Mouse (Mus musculus) limb, embryonic 12.5 days (tissue): ENCODE measurements at regions not wholly inside any gene's neighbourhood (a gene's known extent, or its start where the extent isn't known, plus 50 kb on each side); places are given as distances from the start of the nearest gene placed in this dataset.

ENCODE experiments used
- ATAC-seq: fragments of 200-750 bp; cut with Nextera tagmentation; 2 replicates; pipeline ENCODE4 v1.8.0; 2017; ENCODE audit warnings: low read depth, moderate TSS enrichment; ENCODE audit not compliant: insufficient number of reproducible peaks, insufficient read depth, low FRiP score, low TSS enrichment
- H3K27ac ChIP-seq: fragments of 300-500 bp; sonication (generic); 2 replicates; pipeline ENCODE4 v1.5.1; 2016; ENCODE audit warnings: mild to moderate bottlenecking, moderate library complexity
- H3K27me3 ChIP-seq: fragments of 300-500 bp; sonication (generic); 2 replicates; pipeline ENCODE4 v1.6.1; 2016; ENCODE audit warnings: mild to moderate bottlenecking, moderate library complexity
- H3K36me3 ChIP-seq: fragments of 300-500 bp; sonication (generic); 2 replicates; pipeline ENCODE4 v1.6.1; 2016; ENCODE audit warnings: mild to moderate bottlenecking, moderate library complexity
- H3K4me1 ChIP-seq: fragments of 300-500 bp; sonication (generic); replicated peaks from 2 replicates; pipeline ENCODE4 v1.6.1; 2016
- H3K4me2 ChIP-seq: fragments of 300-500 bp; sonication (generic); 2 replicates; pipeline ENCODE4 v1.6.1; 2016; ENCODE audit warnings: mild to moderate bottlenecking, moderate library complexity
- H3K4me3 ChIP-seq: fragments of 300-500 bp; sonication (generic); replicated peaks from 2 replicates; pipeline ENCODE4 v1.5.1; 2016; ENCODE audit warnings: mild to moderate bottlenecking
- H3K9ac ChIP-seq: fragments of 300-500 bp; sonication (generic); replicated peaks from 2 replicates; pipeline ENCODE4 v1.6.1; 2016; ENCODE audit warnings: mild to moderate bottlenecking, moderate library complexity
- H3K9me3 ChIP-seq: fragments of 300-500 bp; sonication (generic); 2 replicates; pipeline ENCODE4 v1.6.1; 2016; ENCODE audit warnings: mild to moderate bottlenecking, moderate library complexity
- WGBS: fragments of 180-500 bp; shearing (Covaris S2); methylation state at CpG from one replicate; pipeline ENCODE4 v1.1.7; 2016; 5-methylcytosine and 5-hydroxymethylcytosine counted together

DNA sequence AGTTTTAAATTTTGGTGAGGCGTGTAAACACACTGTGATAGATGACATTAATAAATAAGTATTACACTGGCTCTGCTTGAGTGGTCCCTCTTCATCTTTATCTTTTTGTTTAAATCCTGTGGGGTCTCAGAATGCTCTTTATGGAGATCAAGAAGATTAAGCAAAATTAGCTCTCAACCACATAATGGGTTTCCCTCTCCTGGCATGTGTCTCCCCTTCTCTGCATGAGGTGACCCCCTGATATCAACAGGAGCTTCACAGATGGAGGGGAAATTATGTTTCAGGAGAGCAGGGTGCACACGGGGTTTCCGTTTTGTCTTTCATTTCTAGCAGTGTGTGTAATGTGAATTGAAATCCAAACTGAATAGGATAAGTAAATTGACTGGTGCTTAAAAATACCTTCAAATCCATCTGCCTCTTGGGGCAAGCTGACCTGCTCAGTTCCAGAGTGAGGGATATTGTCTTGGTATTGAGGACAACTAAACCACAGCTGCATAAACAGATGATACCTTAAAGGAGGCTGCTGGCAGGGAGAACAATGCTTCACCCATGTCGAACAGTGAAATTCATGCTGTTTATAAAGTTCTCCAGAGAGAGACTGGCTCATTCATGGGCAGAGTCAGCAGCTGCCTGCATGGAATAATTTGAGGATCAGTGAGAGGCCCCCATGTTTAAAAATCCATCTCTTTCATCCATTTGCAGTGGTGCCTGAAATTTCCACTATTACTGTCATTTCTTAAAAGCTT is 518.3 kb upstream of the Nr2f1 start:
- WGBS, result 82% methylated on average over 4 of the region's 4 CpGs
- H3K27ac ChIP-seq, result no peak overlapping the region
- no peaks in the 10 kb centered on the region for H3K4me1 ChIP-seq
- H3K27me3 ChIP-seq, result no peaks in the 10 kb centered on the region
- H3K4me2 ChIP-seq, result no peak overlapping the region
- no peak overlapping the region for H3K9ac ChIP-seq
- no peaks in the 10 kb centered on the region for H3K9me3 ChIP-seq
- no peak overlapping the region for H3K4me3 ChIP-seq
- H3K36me3 ChIP-seq, result no peaks in the 10 kb centered on the region
- no peak for ATAC-seq

DNA sequence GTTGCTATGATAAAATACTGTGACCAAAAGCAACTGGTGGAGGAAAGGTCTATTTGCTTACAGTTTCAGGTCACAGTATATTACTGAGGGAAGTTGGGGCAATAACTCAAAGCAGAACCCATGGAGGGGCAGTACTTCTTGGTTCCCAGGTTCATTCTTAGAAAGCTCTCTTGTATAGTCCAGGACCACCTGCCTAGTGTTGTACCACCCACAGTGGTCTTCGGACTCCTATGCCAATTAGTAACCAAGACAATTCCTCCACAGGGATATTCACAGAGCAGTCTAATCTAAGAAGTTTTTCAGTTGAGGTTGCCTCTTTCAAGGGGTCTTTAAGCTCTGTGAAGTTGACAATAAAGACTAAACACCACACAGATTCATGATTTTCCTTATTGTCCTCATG is 517.6 kb upstream of the Nr2f1 start:
- 83% methylated on average over 1 of the region's 1 CpGs for WGBS

DNA sequence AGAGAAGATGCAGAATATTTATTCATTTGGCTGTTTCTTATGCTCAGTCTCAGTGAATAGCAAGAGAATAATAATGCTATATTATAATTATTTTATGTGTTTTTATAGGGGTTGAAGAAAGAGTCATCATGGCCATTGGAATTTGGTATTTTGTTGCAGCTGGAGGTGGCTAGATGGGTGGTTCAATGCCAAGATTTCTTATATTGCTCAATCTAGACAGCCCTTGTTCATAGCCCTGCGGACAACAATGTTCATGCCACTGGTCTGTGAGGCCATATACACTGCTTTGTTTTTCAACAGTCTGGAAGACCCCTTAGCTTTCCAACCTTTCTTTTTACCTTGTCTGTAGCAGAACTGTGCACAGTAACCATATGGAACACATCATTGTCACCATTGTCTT is 505.1 kb upstream of the Nr2f1 start:
- ATAC-seq, result no peak
- 81% methylated on average over 1 of the region's 1 CpGs for WGBS
- H3K4me1 ChIP-seq, result no peaks in the 10 kb centered on the region
- no peak overlapping the region for H3K4me3 ChIP-seq
- H3K9me3 ChIP-seq, result no peaks in the 10 kb centered on the region
- H3K27ac ChIP-seq, result no peak overlapping the region
- no peaks in the 10 kb centered on the region for H3K36me3 ChIP-seq
- H3K27me3 ChIP-seq, result no peaks in the 10 kb centered on the region
- H3K9ac ChIP-seq, result no peak overlapping the region
- H3K4me2 ChIP-seq, result no peak overlapping the region

More for the DNA sequence above, 517.6 kb upstream of the Nr2f1 start:
- no peak for ATAC-seq
- Histone ChIP-seq H3K9ac (no peak overlapping the region), H3K4me3 (no peak overlapping the region), H3K27ac (no peak overlapping the region), H3K27me3 (no peaks in the 10 kb centered on the region), H3K36me3 (no peaks in the 10 kb centered on the region), H3K4me2 (no peak overlapping the region), H3K9me3 (no peaks in the 10 kb centered on the region), H3K4me1 (no peaks in the 10 kb centered on the region)

DNA sequence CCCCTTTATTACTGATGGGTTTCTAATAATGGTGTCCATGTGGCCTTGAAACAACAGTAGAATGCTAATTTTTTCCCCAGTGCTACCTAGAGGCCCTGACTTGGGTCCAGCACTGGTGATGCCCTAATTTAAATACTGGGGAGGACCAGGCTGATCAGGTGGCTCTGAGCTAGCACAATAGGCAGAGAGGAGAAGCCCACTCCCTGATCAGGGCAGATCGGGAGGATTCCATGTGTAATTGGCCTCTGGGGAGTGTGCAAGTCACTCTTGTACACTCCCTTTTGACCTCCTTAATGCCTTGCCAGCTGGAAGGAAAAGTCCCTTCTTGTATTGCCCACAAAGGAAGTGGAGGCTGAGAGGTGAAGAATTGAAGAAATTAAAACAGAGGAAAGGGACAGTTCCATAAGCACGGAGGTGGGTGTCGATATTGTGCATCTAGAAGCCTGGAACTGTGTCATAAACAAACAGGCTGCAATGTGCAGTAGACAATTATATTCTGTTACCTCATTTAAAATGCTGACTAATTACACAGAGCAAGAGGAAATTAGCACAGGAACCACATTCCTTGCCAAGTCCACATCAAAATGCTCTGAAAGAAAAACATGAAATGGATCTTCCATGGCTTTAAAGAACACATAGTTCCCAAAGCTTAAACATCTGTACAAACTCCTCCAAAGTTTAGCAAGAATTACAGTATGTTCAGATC is 498.4 kb upstream of the Nr2f1 start:
- 67% methylated on average over 3 of the region's 3 CpGs for WGBS
- ATAC-seq, result no peak

DNA sequence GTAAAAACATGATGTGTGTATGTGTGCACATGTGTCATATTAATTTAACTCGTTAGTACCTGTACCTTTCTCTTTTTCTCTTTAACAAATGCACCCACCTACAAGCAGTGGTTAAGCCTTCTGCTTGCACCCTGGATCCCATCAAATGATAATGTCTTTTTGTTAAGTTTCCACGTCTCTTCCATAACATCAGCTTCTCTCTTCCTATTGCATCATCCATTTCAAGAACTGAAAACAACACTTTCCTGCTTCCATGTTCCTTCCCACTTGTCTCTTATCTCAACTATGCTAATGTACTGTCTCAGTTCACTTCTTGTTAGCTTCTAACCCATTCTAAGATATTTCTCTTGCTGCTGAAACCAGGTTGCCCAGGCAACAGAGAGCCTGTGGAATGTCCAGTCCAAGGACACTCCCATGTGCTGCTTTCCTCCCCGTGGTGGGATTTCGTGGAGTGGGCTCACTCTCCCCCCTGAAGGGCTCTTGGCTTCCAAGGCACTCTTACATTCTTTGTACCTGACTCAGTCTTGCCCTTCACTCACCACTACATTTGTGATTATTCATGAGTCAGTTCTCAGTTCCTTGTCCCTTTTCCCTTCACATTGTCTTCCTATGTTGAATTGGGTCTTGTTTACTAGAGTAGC is 479.8 kb upstream of the Nr2f1 start:
- Histone ChIP-seq H3K36me3 (no peaks in the 10 kb centered on the region), H3K9me3 (no peaks in the 10 kb centered on the region), H3K4me3 (no peak overlapping the region), H3K9ac (no peak overlapping the region), H3K27ac (no peak overlapping the region), H3K4me2 (no peak overlapping the region), H3K4me1 (no peaks in the 10 kb centered on the region), H3K27me3 (no peaks in the 10 kb centered on the region)
- no peak for ATAC-seq
- WGBS, result 55% methylated on average over 4 of the region's 4 CpGs

More for the DNA sequence above, 498.4 kb upstream of the Nr2f1 start:
- Histone ChIP-seq H3K9me3 (no peaks in the 10 kb centered on the region), H3K4me1 (no peaks in the 10 kb centered on the region), H3K27ac (no peak overlapping the region), H3K9ac (no peak overlapping the region), H3K4me2 (no peak overlapping the region), H3K27me3 (no peaks in the 10 kb centered on the region), H3K36me3 (no peaks in the 10 kb centered on the region), H3K4me3 (no peak overlapping the region)

DNA sequence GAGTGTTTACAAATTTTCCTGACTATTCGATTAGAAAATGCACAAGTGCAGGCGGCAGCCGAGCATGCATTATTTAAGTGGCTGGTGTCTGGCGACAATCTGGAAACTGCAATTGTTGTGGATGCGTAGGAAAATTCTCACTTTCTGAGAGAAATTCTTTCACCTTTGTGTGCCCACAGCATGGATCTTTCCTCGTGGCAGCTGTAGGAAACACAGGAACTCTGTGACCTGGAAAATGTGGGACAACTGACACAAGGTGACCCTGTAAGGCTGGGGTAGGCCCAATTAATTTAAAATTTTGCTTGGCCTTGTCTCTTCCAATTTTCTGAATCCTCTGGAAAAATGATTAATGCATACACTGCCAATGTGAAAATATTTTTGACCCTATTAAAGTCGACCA is 478.7 kb upstream of the Nr2f1 start:
- Histone ChIP-seq H3K27ac (no peak overlapping the region), H3K4me3 (no peak overlapping the region), H3K4me1 (no peaks in the 10 kb centered on the region), H3K27me3 (no peaks in the 10 kb centered on the region), H3K9ac (no peak overlapping the region), H3K4me2 (no peak overlapping the region), H3K9me3 (no peaks in the 10 kb centered on the region), H3K36me3 (no peaks in the 10 kb centered on the region)
- no peak for ATAC-seq
- WGBS, result 74% methylated on average over 7 of the region's 7 CpGs

DNA sequence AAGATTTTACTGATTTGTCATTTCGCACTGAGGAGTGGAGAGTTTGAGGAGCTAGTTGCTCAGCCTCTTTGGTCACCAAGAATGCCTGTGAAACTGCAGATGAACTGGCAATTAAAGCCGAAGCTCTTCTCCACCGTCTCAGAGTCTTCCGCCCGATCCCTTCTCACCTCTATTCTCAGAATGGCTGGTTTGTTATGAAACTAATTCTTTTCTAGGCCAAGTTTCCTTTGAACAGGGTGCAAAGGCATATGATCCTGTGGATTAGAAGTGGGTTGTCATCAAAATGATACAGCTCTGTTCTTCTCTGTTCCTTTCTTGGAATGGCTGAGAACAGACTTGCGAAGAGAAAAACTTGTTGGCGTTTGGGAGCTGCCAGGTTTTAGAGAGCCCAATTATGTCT is 458.7 kb upstream of the Nr2f1 start:
- Histone ChIP-seq H3K4me2 (no peak overlapping the region), H3K27ac (no peak overlapping the region), H3K9me3 (no peaks in the 10 kb centered on the region), H3K27me3 (no peaks in the 10 kb centered on the region), H3K4me3 (no peak overlapping the region), H3K36me3 (no peaks in the 10 kb centered on the region), H3K4me1 (no peaks in the 10 kb centered on the region), H3K9ac (no peak overlapping the region)
- ATAC-seq, result no peak
- WGBS, result 85% methylated on average over 7 of the region's 7 CpGs

DNA sequence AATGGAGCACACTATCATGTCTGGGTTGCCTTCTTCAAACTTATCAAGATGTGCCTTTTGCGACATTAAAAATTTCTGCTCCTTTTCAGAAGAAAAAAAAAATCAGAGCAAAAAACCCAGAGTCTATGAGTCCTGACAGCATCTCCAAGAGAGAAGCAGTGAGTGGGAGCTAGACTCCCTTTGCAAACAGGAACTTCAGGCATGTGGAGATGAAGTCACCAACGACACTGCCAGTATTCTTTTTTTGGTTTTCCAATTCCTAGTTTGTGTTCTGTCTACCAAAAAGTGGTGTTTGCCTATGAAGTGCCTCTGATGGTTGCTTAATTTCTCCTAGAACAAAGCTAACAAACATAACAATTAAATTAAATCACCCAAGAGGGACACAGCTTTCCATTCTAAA is 457.2 kb upstream of the Nr2f1 start:
- Histone ChIP-seq H3K27ac (no peak overlapping the region), H3K9me3 (no peaks in the 10 kb centered on the region), H3K36me3 (no peaks in the 10 kb centered on the region), H3K9ac (no peak overlapping the region), H3K4me2 (no peak overlapping the region), H3K4me1 (no peaks in the 10 kb centered on the region), H3K4me3 (no peak overlapping the region), H3K27me3 (no peaks in the 10 kb centered on the region)
- no peak for ATAC-seq
- 82% methylated on average over 2 of the region's 2 CpGs for WGBS

DNA sequence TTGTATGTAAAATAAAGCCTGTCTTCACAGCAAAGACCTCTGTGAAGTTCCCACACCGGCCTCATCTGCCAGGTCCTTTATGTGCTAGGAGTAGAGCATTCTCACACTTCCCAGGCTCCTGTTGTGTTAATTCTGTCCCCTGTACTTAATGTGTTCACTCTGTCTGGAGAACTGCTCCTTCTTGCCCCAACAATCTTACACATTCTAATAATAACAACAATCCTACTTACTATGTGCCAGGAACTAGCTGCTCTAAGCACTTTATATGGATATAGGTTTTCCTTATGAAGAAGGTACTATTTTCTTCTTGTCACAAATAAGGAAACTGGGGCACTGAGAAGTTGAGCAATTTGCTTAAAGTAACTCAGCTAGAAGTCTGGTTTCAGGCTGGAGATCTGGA is 456.6 kb upstream of the Nr2f1 start:
- Histone ChIP-seq H3K36me3 (no peaks in the 10 kb centered on the region), H3K9me3 (no peaks in the 10 kb centered on the region), H3K27me3 (no peaks in the 10 kb centered on the region), H3K9ac (no peak overlapping the region), H3K27ac (no peak overlapping the region), H3K4me3 (no peak overlapping the region), H3K4me1 (no peaks in the 10 kb centered on the region), H3K4me2 (no peak overlapping the region)
- no peak for ATAC-seq
- WGBS, result 83% methylated on average over 1 of the region's 1 CpGs

DNA sequence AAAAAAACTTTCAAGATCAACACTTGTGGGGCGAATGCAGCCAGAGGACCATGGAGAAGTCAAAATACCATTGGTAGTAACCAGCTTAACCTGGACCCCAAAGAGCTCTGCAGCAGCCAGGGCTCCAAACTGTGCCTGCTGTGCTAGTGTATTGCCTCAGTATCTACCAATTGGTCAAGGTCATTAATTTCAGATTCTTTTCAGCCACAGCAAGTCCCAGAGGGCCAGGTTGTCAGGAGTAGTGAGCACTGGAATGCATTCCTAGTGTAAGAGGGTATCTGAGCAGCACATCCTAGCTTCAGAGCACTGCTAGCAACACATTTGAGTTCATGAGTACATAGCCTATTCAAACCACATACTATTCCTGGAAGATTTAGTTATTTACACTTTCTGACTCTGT is 451.3 kb upstream of the Nr2f1 start:
- Histone ChIP-seq H3K27me3 (no peaks in the 10 kb centered on the region), H3K27ac (no peak overlapping the region), H3K36me3 (no peaks in the 10 kb centered on the region), H3K9me3 (no peaks in the 10 kb centered on the region), H3K4me3 (no peak overlapping the region), H3K4me2 (no peak overlapping the region), H3K4me1 (no peaks in the 10 kb centered on the region), H3K9ac (no peak overlapping the region)
- WGBS, result 88% methylated on average over 1 of the region's 1 CpGs
- no peak for ATAC-seq

DNA sequence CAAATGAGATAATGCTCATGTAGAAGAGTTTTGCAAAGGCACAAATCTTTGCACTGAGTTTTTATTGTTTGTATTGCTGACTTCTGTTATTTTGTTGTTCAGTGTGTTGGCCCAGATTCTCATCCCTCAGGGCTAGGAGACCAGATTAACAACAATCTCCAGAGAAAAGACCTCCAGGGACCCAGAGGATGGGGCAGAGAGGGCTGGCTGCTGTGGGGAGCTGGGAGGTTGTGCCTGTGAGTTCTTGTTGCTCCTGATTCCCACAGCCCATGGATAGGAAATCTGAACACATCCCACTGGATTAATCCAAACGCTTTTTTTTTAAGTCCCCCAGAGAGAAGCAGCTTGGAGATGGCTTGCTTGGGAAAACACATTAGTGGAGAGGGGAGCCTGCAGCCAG is 445.0 kb upstream of the Nr2f1 start:
- no peak overlapping the region for H3K4me3 ChIP-seq
- no peak overlapping the region for H3K9ac ChIP-seq
- no peaks in the 10 kb centered on the region for H3K36me3 ChIP-seq
- no peak for ATAC-seq
- no peak overlapping the region for H3K4me2 ChIP-seq
- H3K4me1 ChIP-seq, result peaks cover 4% of the 10 kb centered on the region
- no peak overlapping the region for H3K27ac ChIP-seq
- H3K9me3 ChIP-seq, result no peaks in the 10 kb centered on the region
- WGBS, result 38% methylated on average over 1 of the region's 1 CpGs
- H3K27me3 ChIP-seq, result no peaks in the 10 kb centered on the region
